Mouse (Mus musculus) liver, embryonic 14.5 days (tissue): ENCODE measurements around the gene Pced1b.

Experiments
- CTCF ChIP-seq: IDR thresholded peaks from 2 replicates; pipeline ENCODE4 v1.5.1; 2016; ENCODE audit warnings: antibody characterized with exemption, low read depth, control low read depth
- EP300 ChIP-seq: IDR thresholded peaks from 2 replicates; pipeline ENCODE4 v1.6.1; 2016; ENCODE audit warnings: antibody characterized with exemption, low read depth

GRCm38 (mm10) chr15:97337636-97338352, 90.9 kb downstream of the Pced1b start:
- TF ChIP-seq CTCF: no peak
- TF ChIP-seq EP300: peak; percentile 80
